10 mouse cellular contexts compared by ENCODE assay signal in genomic region chr7:108814593-108815215, GRCm38 (mm10). TPM values are rescaled to one million over a fixed set of nuclear protein-coding genes. Genes with fewer than 3 reads are reported as not detected.
DNase-seq lines count a peak whose midpoint lies in the region; ATAC-seq and TF ChIP-seq lines count a peak whose summit lies in the region.
"Not testable (repeated sequence)": the region's sequence is repeated elsewhere in the genome, so short reads cannot be mapped to it uniquely, and the experiment has no call there.
"Had no signal": no experiment of that assay in that cellular context is flagged by ENCODE, and none has a peak within 500 bp of the region (broad histone marks: within the 10 kb centered on the region; RNA-seq: fewer than 3 reads in every experiment).

No protein-coding gene starts in this region.

- H3K27ac ChIP-seq in ES-E14 (ENCODE audit: insufficient read depth, low read depth, low read length, poor library complexity, severe bottlenecking); embryonic facial prominence, embryonic 11.5 days (replicated peaks; ENCODE audit: low read depth, low read length); liver, embryonic 11.5 days (ENCODE audit: low read depth, low read length): not testable (repeated sequence)

- H3K9ac ChIP-seq in ES-E14 (ENCODE audit: insufficient read depth, low read depth, low read length, poor library complexity, severe bottlenecking); embryonic facial prominence, embryonic 11.5 days (replicated peaks; ENCODE audit: low read length); liver, embryonic 11.5 days (ENCODE audit: low read depth, low read length): not testable (repeated sequence)

- peak; percentile 28 for DNase-seq in ES-E14 (ENCODE audit: low read depth, low spot score)
- peak; percentile 5 for DNase-seq in c-Kit-positive CD71-negative TER-119-negative erythroid progenitor cells, embryonic 14.5 days (ENCODE audit: low read depth)
- peak; percentile 69 for DNase-seq in embryonic facial prominence, embryonic 11.5 days (ENCODE audit: low spot score)
- peak; percentile 4 to 43 for DNase-seq in heart, postnatal 14 days
- peak; percentile 13 to 45 for DNase-seq in kidney, postnatal 36 days
- DNase-seq in liver, embryonic 11.5 days (ENCODE audit: low spot score), result not testable (repeated sequence)
- peak; percentile 14 for DNase-seq in naive thymus-derived CD4-positive, alpha-beta T cell, adult 2 months (ENCODE audit: low read depth)
- peak; percentile 1 for DNase-seq in telencephalon, adult 2 months (ENCODE audit: low read depth, low spot score)

- ATAC-seq in embryonic facial prominence, embryonic 11.5 days (replicated peaks; ENCODE audit: insufficient number of reproducible peaks, low FRiP score, low TSS enrichment, low read depth), result not testable (repeated sequence)
- ATAC-seq in liver, embryonic 11.5 days (replicated peaks; ENCODE audit: low FRiP score), result 0 out of 2 replicates have a peak, but pooled peaks have one; percentile 60

- intact Hi-C loops in heart, postnatal 14 days (cut with DNase I), result loop anchor here (2.0 kb wide), 2 partner anchors 120 to 214 kb away; partner anchors contain the start of gene Eif3f

- not testable (repeated sequence) for H3K27me3 ChIP-seq in embryonic facial prominence, embryonic 11.5 days (ENCODE audit: control insufficient read depth, insufficient read depth, low read length); liver, embryonic 11.5 days (replicated peaks; ENCODE audit: control insufficient read depth, insufficient read depth, low read length)

- not testable (repeated sequence) for H3K9me3 ChIP-seq in ES-E14 (ENCODE audit: control insufficient read depth, insufficient read depth, low read depth, low read length); embryonic facial prominence, embryonic 11.5 days (replicated peaks; ENCODE audit: control insufficient read depth, low read length); liver, embryonic 11.5 days (ENCODE audit: control insufficient read depth, low read length)

- not testable (repeated sequence) for H3K4me1 ChIP-seq in ES-E14 (ENCODE audit: control insufficient read depth in 2 of 2, insufficient read depth in 2 of 2, low read length in 2 of 2, poor library complexity in 1 of 2); embryonic facial prominence, embryonic 11.5 days (ENCODE audit: control insufficient read depth, insufficient read depth, low read length); liver, embryonic 11.5 days (replicated peaks; ENCODE audit: control insufficient read depth, insufficient read depth, low read length)

- H3K4me2 ChIP-seq in embryonic facial prominence, embryonic 11.5 days (ENCODE audit: low read depth, low read length); liver, embryonic 11.5 days: not testable (repeated sequence)

- H3K36me3 ChIP-seq in ES-E14 (ENCODE audit: control insufficient read depth, insufficient read depth, low read length, poor library complexity, severe bottlenecking); embryonic facial prominence, embryonic 11.5 days (replicated peaks; ENCODE audit: control insufficient read depth, insufficient read depth, low read depth, low read length); liver, embryonic 11.5 days (ENCODE audit: control insufficient read depth, insufficient read depth, low read length): not testable (repeated sequence)

- in situ Hi-C loops in ES-E14 (cut with MboI; ENCODE audit: low sequenced_read_pairs in 2 of 2, unreplicated experiment in 2 of 2), result loop anchor here in 1 of 2 experiments (10.0 kb wide), 1 partner anchor 210 kb away; no protein-coding TSS in a partner anchor

- WGBS in embryonic facial prominence, embryonic 11.5 days, result 52% methylated on average over 5 of the region's 5 CpGs
- WGBS in liver, embryonic 11.5 days, result 44% methylated on average over 5 of the region's 5 CpGs

- H3K4me3 ChIP-seq in ES-E14 (ENCODE audit: insufficient read depth in 1 of 2, low read depth in 1 of 2, low read length in 2 of 2, poor library complexity in 1 of 2, severe bottlenecking in 1 of 2); embryonic facial prominence, embryonic 11.5 days (ENCODE audit: low read depth, low read length); liver, embryonic 11.5 days (ENCODE audit: low read depth, low read length): not testable (repeated sequence)

TF ChIP-seq in ES-E14, 5 proteins besides CTCF, POLR2A, EP300 and RAD21:
- peak; percentile 39; the same call in 1 of the 2 replicates for TF ChIP-seq ZC3H11A (IDR thresholded peaks at IDR 0.05; ENCODE audit: borderline replicate concordance, low read depth, low read length)

RNA-seq across cellular contexts. Expression of gene Olfr514, which starts 11.1 kb away (rescaled TPM):
- total RNA-seq in ES-E14 (2012; rRNA removed), result not detected in 2 replicates
- polyA plus RNA-seq in embryonic facial prominence, embryonic 11.5 days (2014; fragmentation: Nextera tagmentation; extraction: Ambion mirVana), result not detected in 2 replicates
- total RNA-seq in heart, postnatal 14 days (2021), result not detected
- polyA plus RNA-seq in liver, embryonic 11.5 days (2014; fragmentation: Nextera tagmentation; extraction: Ambion mirVana), result not detected in 2 replicates
- polyA plus RNA-seq: macrophage; urinary bladder, adult 2 months had no signal

RNA-seq across cellular contexts. Expression of gene Olfr516, which starts 35.6 kb away (rescaled TPM):
- total RNA-seq in ES-E14 (2012; rRNA removed), result not detected in 2 replicates
- not detected in 2 replicates for polyA plus RNA-seq in embryonic facial prominence, embryonic 11.5 days (2014; fragmentation: Nextera tagmentation; extraction: Ambion mirVana)
- total RNA-seq in heart, postnatal 14 days (2021), result not detected
- polyA plus RNA-seq in liver, embryonic 11.5 days (2014; fragmentation: Nextera tagmentation; extraction: Ambion mirVana), result not detected in 2 replicates
- polyA plus RNA-seq: macrophage; urinary bladder, adult 2 months had no signal

RNA-seq across cellular contexts. Expression of gene Olfr517, which starts 57.5 kb away (rescaled TPM):
- total RNA-seq in ES-E14 (2012; rRNA removed), result not detected in 2 replicates
- not detected in 2 replicates for polyA plus RNA-seq in embryonic facial prominence, embryonic 11.5 days (2014; fragmentation: Nextera tagmentation; extraction: Ambion mirVana)
- total RNA-seq in heart, postnatal 14 days (2021), result not detected
- polyA plus RNA-seq in liver, embryonic 11.5 days (2014; fragmentation: Nextera tagmentation; extraction: Ambion mirVana), result not detected in 2 replicates
- polyA plus RNA-seq: macrophage; urinary bladder, adult 2 months had no signal
